Mouse (Mus musculus) CD8-positive naive resting alpha-beta T cell, adult 2 months (primary cell): ENCODE measurements around the gene Tdrd7.

Source experiments
- DNase-seq, 2 experiments: peaks; one replicate each; pipeline ENCODE4 v3.0.0; 2022; ENCODE audit warnings: low read depth in 2 of 2, low spot score in 2 of 2

Gene Tdrd7

DNA sequence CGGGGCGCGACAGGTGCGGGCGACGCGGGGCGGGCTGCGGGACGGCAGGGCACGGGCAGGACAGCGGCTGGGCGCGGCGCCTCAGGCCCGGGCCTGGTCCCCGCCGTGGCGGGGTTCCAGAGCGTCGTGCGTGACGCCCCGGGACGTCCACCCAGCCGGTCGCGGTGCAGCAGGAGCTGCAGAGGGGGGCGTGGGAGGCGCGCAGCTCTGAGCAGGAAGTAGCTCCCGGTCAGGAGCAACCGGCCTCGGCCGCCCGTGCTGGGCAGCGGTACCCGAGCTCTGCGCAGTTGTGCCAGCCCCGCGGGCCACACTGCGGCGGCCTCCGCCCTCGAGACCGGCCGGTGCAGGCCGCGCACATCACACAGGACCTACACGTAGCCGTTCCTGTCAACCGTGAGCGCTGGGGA, 7.3 kb downstream of the Tdrd7 start:
- peak; percentile 1 to 8 for DNase-seq

GRCm38 (mm10) chr4:45972951-45973350, 7.8 kb downstream of the Tdrd7 start:
- DNase-seq, result no peak

GRCm38 (mm10) chr4:45976931-45977667, 12.0 kb downstream of the Tdrd7 start:
- DNase-seq, result no peak

DNA sequence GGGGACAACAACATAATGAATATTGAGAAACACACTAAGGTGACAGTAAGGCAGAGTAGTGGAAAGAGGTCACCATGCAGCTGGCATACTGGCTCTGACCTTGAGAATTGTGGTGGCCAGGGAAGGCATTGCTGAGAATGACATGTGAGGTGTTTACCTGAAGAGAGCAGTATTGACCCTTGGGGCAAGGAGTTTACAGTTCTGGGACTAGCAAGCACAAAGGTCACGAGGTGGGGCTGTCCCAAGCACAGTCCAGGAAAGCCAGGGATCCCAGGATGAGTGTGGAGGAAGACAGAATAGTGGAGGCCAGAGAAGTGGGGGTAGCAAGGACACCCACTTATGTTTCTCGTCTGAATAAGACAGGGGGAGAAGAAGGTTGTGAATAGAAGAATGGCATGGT, 14.8 kb downstream of the Tdrd7 start:
- DNase-seq, result no peak

DNA sequence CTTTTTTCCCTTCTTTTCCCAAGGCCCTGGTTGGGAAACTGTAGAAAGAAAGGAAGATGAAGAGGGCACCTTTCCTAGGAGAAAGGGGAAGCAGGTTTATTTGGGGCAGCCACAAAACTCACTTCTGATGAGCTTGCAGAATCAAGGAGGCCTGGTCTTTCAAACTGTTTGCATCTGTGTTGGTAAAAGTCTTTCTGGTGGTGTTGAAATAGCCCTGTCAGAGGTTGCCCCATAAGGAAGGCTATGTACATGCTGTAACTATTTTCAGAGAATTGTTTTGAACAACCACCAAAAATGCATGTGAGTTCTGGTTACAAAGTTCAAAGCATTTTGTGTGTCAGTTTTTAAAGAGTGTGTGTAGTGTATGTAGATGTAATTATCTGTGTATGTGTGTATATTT, 15.9 kb downstream of the Tdrd7 start:
- DNase-seq, result no peak

DNA sequence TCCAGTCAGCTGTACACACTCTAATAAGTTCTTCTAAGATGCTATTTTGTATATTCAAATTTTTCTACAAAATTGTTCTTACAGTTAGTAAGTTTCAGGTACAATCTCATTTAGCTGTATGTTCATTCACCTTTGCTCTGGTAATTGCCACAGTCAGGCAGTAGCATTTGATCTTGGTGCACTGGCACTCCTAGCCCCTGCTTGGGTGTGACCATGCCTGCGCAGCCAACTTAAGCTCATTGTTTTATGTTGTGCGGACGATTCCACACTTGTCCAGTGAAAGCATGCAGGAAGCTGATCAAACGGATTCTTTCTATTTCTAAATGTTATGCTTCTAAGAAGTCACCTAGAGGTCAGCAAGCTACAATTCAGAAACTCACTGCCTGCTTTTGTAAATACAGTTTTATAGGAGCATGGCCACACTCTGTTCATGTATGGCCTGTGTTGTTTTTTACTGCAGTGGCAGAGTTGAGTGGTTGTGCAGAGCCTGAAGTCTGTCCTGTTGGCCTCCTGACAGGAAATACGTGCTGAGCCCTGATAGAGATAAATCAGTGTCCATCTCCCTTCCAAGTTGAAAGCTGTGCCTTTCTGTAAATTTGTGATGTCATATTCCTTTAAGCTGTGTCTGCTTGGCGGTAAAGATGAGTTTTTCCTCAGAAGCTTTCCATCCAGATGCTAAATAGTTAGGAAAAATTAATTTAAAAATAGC, 25.4 kb downstream of the Tdrd7 start:
- DNase-seq, result no peak

DNA sequence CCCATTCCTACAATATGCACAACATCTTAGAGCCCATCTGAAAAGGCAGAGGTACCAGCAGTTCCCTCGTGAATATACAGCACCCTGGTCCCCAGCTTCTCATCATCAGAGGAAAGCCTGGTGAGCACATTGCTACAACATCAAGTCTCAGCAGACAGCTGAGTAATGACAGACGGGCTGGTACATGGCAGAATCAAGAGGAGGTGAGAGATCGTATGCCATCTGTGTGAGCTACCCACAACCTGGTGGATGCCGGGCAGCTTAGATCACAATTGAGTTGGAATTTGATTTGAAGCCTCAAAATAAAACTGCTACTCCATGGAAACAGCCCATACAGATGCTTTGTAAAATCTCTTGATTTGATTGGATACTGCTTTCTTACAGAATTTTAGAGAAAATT, 33.4 kb downstream of the Tdrd7 start:
- no peak for DNase-seq

DNA sequence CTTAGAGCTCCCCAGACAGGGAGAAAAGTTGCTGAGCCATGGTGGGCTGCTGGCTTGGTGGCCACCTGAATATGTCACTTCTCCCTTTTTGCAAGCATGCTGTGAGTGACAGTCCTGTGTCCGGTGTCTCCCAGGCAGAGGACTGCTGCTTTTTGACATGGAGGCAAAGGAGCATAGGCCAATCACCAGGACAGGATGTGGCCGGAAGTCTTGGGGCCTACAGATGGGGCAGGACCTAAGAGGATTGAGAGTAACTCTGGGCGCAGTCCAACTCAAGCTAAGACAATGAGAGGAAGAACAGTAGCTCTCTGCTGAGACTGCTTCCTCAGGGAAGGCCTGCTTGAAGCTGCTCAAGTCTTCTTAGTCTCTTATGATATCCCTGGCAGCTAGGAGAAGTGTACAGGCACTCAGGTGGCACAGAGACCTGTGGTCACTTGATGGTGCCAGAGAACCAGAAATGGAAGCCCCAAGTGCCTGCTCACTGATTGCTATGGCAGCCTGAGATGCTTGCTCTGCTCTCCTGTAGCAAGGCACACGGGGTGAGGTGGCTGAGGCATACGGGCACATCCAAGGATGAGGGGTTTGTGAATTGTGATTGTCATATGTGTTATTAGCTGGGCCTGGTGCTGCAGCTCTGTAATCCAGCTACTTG, 43.1 kb downstream of the Tdrd7 start:
- DNase-seq, result no peak

- no peak for DNase-seq
Measured at GRCm38 (mm10) chr4:46011698-46012097, 46.6 kb downstream of the Tdrd7 start.

DNA sequence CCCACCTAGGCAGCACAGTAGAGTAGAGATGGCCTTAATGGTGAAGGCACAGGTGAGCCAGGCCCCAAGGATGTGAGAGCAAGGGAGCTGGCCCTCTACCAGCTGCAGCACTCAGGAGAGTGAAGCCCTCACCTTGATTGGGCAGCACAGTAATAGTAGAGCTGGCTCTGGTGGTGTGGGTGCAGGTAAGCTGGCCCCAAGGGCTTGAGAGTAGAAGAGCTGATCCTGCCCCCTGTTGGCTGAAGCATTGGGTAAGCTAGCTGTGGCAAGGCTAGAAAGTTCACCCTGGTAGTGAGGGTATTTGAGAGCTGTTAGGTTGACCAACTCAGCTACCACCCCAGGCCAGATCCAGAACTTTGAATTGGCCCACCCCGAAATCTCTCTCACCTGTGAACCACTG, 50.5 kb downstream of the Tdrd7 start:
- no peak for DNase-seq

- DNase-seq, result no peak
Measured at GRCm38 (mm10) chr4:46023021-46023481, 57.9 kb downstream of the Tdrd7 start.

DNA sequence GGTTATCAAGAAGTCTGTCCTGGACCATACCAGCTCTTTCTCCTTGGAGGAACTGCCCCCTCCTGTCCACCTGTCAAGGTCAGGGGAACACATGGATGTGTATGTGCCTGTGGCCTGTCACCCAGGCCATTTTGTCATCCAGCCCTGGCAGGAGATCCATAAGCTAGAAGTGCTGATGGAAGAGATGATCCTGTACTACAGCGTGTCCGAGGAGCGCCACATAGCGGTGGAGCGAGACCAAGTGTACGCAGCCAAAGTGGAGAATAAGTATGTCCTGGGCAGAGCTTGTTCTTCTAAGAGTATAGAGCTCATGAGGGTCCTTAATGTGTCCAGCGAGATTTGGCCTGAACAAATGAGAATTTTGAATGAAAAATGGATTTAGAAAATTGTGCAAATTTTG, 60.8 kb downstream of the Tdrd7 start:
- DNase-seq, result no peak

- no peak for DNase-seq
Measured at GRCm38 (mm10) chr4:46028224-46028623, 63.1 kb downstream of the Tdrd7 start.

- DNase-seq, result no peak
Measured at GRCm38 (mm10) chr4:46028781-46029180, 63.6 kb downstream of the Tdrd7 start.

GRCm38 (mm10) chr4:46029552-46029951, 64.4 kb downstream of the Tdrd7 start:
- DNase-seq, result no peak

GRCm38 (mm10) chr4:46032448-46032847, 67.3 kb downstream of the Tdrd7 start:
- DNase-seq, result no peak

DNA sequence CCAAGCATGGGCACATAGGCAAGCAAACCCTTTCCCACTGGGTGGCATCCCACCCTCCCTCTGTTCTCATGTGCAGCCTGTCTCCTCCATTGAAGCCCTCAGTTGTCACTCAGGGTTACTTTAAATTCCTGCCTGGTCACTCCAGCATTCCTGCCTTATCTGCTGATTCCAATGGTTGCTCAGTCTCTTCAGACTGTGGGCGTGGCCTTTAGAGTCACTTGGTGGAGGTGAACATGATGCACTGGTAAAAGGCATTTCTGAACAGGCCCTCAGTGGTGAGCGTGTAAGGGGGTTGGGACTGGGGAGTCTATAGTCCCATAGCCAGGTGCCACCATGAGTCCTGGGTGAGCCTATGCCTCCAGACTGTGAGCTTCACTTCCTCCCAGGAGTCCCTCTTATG, 68.1 kb downstream of the Tdrd7 start:
- no peak for DNase-seq

DNA sequence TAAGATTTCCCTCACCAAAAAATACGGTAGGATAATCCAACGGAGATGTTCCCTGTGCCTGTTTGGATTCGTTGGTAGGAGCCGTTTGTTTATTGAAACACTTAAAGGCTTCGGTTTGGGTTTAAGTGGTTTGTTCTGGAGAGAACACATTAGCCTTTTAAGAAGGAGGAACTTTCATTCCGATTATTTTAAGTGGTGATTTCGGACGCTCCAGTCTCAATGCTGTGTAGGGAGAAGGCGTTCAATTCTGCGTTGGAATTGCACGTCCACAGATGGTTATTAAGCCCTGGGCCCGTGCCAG, 73.4 kb downstream of the Tdrd7 start:
- no peak for DNase-seq

DNA sequence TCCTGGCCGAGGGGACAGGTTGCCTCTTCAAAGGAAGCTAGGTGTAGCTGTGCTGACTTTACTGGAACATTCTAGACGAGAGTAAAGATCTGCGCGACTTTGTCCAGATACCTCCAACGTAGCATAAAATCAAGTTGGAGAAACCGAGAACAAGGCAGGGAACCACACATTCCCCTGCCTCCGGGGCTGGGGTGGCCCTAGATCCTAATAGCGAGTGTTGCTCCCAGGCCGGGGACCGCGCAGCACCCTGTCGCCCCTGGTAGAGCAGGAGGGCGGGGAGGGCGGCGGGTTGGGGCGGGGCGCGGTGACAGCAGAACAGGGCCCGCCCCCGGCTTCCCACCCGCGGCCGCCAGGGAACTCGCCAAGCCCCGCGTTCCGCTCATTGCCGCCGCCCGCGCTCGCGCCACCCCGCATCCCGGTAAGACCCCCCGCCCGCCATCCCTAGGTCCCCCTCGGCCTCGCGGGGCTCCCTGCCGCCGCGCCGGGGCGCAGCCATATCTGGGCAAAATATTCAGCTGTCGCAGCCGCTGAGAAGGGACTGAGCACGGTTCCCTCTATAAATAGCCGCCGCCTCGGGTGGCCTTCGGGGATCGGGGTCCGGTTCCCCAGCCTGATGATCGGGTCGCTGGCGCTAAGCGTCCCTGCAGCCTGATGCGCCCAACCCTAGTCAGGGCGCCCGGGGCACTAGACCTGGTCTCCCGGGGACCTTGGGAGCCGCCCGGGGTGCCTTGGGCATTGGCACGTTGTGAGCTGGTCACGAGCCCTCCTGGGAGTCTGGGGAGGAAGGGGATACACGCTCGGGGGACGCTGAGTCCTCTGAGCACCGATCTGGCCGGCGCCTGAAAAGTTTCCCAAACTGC, 74.0 kb downstream of the Tdrd7 start, which contains the start of gene Tmod1:
TSS of gene Tmod1 (plus strand) at position 44 of the 860 bp plus-strand sequence.
- peak in 1 of 2 experiments; percentile 0 for DNase-seq

GRCm38 (mm10) chr4:46039899-46040298, 74.8 kb downstream of the Tdrd7 start:
- DNase-seq, result no peak

- DNase-seq, result no peak
Measured at GRCm38 (mm10) chr4:46040594-46041192, 75.6 kb downstream of the Tdrd7 start.
